Mouse (Mus musculus): ENCODE measurements around the gene Tspyl3. TPM values are rescaled to one million over a fixed set of nuclear protein-coding genes. Genes with fewer than 3 reads are reported as not detected.

Gene Tspyl3
- total and polyA plus RNA-seq, 3 experiments = 4.3 to 47.3 (median 9.8) TPM

DNA sequence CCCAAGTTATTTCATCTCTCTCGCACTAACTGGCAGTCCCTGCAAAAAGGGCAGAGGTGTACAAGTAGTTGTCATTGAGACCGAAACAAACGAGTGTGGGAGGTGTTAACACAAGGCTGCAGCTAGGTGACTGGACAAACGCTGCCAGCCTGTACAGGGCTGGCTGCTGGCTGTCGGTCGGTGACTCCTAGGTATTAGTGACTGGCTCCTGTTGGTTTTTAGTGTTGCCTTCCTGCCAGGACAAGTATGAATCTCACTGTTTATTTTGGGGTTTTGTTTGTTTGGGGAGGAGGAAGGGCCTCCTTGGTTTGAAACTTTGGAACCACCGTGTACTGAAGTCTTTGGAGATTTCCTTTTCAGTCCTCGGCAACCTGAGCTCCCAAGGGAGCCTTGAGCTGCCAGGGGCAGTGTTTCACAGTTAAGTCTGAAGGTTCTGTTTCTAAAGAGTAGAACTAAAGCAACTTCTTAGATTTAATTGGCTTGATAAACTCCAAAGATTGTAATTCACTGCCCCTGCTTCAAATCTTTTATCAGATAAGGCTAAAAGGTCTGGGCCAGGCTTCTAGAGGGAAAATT is 49.2 kb downstream of the Tspyl3 start:
- TF ChIP-seq ZMIZ1 (IDR thresholded peaks at IDR 0.05; ENCODE audit: low read depth, low read length) = no peak
- no peak for TF ChIP-seq JUND (IDR thresholded peaks at IDR 0.05; ENCODE audit: low read depth, low read length)
- no peak for TF ChIP-seq CTCF (IDR thresholded peaks at IDR 0.05 in 2 of 3, conservative IDR thresholded peaks at IDR 0.05 in 1 of 3; ENCODE audit: control insufficient read depth in 1 of 3, insufficient read depth in 1 of 3, low read depth in 2 of 3, low read length in 3 of 3, poor library complexity in 1 of 3, severe bottlenecking in 1 of 3)
- TF ChIP-seq TAL1 (IDR thresholded peaks at IDR 0.05; ENCODE audit: low read length) = no peak
- TF ChIP-seq RCOR1 (IDR thresholded peaks at IDR 0.05; ENCODE audit: low read depth, low read length) = no peak
- TF ChIP-seq MAFK (IDR thresholded peaks at IDR 0.05; ENCODE audit: borderline replicate concordance, low read depth, low read length) = no peak
- no peak for TF ChIP-seq HCFC1 (IDR thresholded peaks at IDR 0.05; ENCODE audit: low read depth, low read length)
- no peak for TF ChIP-seq POLR2AphosphoS2 (IDR thresholded peaks at IDR 0.05; ENCODE audit: low read length)
- TF ChIP-seq BHLHE40 (IDR thresholded peaks at IDR 0.05; ENCODE audit: borderline replicate concordance, low read depth, low read length) = no peak
- no peak for TF ChIP-seq ZNF384 (IDR thresholded peaks at IDR 0.05; ENCODE audit: low read depth, low read length)
- no peak for TF ChIP-seq NRF1 (IDR thresholded peaks at IDR 0.05; ENCODE audit: insufficient read depth, low read depth, low read length, poor library complexity, severe bottlenecking)
- TF ChIP-seq CHD2 (IDR thresholded peaks at IDR 0.05; ENCODE audit: low read length) = no peak
- no peak for TF ChIP-seq TBP (IDR thresholded peaks at IDR 0.05; ENCODE audit: low read depth, low read length)
- H3K79me2 ChIP-seq (ENCODE audit: control insufficient read depth, insufficient read depth, low read length, poor library complexity) = peaks cover 2% of the 10 kb centered on the region; the same call in 1 of the 2 replicates
- H3K9me3 ChIP-seq (replicated peaks; ENCODE audit: insufficient read depth, low read length) = no peaks in the 10 kb centered on the region
- no peaks in the 10 kb centered on the region for H3K27me3 ChIP-seq (ENCODE audit: control insufficient read depth in 1 of 2, insufficient read depth in 2 of 2, low read length in 2 of 2)
- H3K27ac ChIP-seq (ENCODE audit: control insufficient read depth, low read depth, low read length) = no peak overlapping the region
- no peak overlapping the region for H3K9ac ChIP-seq (ENCODE audit: control insufficient read depth, low read depth, low read length, poor library complexity, severe bottlenecking)
- DNase-seq (ENCODE audit: low read depth, low spot score) = no peak
- no peaks in the 10 kb centered on the region for H3K4me1 ChIP-seq (ENCODE audit: control insufficient read depth in 1 of 2, insufficient read depth in 2 of 2, low read length in 2 of 2)
- H3K36me3 ChIP-seq (ENCODE audit: control insufficient read depth in 1 of 2, insufficient read depth in 2 of 2, low read length in 2 of 2) = no peaks in the 10 kb centered on the region
- no peak overlapping the region for H3K4me3 ChIP-seq (ENCODE audit: control insufficient read depth in 1 of 2, insufficient read depth in 1 of 2, low read depth in 2 of 2, low read length in 2 of 2)

Other genes with a start within 250 kb of the Tspyl3 start
- gene Pdrg1, start 210.0 kb downstream of the Tspyl3 start, total RNA-seq (2012; rRNA removed) = 48.3 and 62.2 TPM in 2 replicates
- 10 to 100 TPM in 1 of 2 experiments, not detected in 1; 67.2 TPM for gene Pdrg1, start 210.0 kb downstream of the Tspyl3 start, polyA plus RNA-seq (2012; ENCODE audit: insufficient read depth in 1 of 2, insufficient read length in 2 of 2, low read depth in 1 of 2, low replicate concordance in 2 of 2, missing spikeins in 1 of 2)
- gene Xkr7, start 193.6 kb downstream of the Tspyl3 start, total RNA-seq (2012; rRNA removed) = not detected in 2 replicates
- gene Xkr7, start 193.6 kb downstream of the Tspyl3 start, polyA plus RNA-seq (2012; ENCODE audit: insufficient read depth in 1 of 2, insufficient read length in 2 of 2, low read depth in 1 of 2, low replicate concordance in 2 of 2, missing spikeins in 1 of 2) = not detected
- not detected in 2 replicates for gene Ccm2l, start 159.5 kb downstream of the Tspyl3 start, total RNA-seq (2012; rRNA removed)
- gene Ccm2l, start 159.5 kb downstream of the Tspyl3 start, polyA plus RNA-seq (2012; ENCODE audit: insufficient read depth in 1 of 2, insufficient read length in 2 of 2, low read depth in 1 of 2, low replicate concordance in 2 of 2, missing spikeins in 1 of 2) = not detected
- gene Hck, start 117.0 kb downstream of the Tspyl3 start, total RNA-seq (2012; rRNA removed) = not detected in 2 replicates
- not detected for gene Hck, start 117.0 kb downstream of the Tspyl3 start, polyA plus RNA-seq (2012; ENCODE audit: insufficient read depth in 1 of 2, insufficient read length in 2 of 2, low read depth in 1 of 2, low replicate concordance in 2 of 2, missing spikeins in 1 of 2)
- gene Tm9sf4, start 64.1 kb downstream of the Tspyl3 start, total RNA-seq (2012; rRNA removed) = 16.1 and 16.8 TPM in 2 replicates
- gene Tm9sf4, start 64.1 kb downstream of the Tspyl3 start, polyA plus RNA-seq (2012; ENCODE audit: insufficient read depth in 1 of 2, insufficient read length in 2 of 2, low read depth in 1 of 2, low replicate concordance in 2 of 2, missing spikeins in 1 of 2) = 100 to 1,000 TPM in 1 of 2 experiments, 10 to 100 TPM in 1; 29.8 to 269 TPM
- gene Plagl2, start 16.0 kb upstream of the Tspyl3 start, total RNA-seq (2012; rRNA removed) = 5.9 and 6.0 TPM in 2 replicates
- 10 to 100 TPM in 1 of 2 experiments, not detected in 1; 34.4 TPM for gene Plagl2, start 16.0 kb upstream of the Tspyl3 start, polyA plus RNA-seq (2012; ENCODE audit: insufficient read depth in 1 of 2, insufficient read length in 2 of 2, low read depth in 1 of 2, low replicate concordance in 2 of 2, missing spikeins in 1 of 2)
- 20.2 and 20.5 TPM in 2 replicates for gene Pofut1, start 16.1 kb upstream of the Tspyl3 start, total RNA-seq (2012; rRNA removed)
- gene Pofut1, start 16.1 kb upstream of the Tspyl3 start, polyA plus RNA-seq (2012; ENCODE audit: insufficient read depth in 1 of 2, insufficient read length in 2 of 2, low read depth in 1 of 2, low replicate concordance in 2 of 2, missing spikeins in 1 of 2) = 10 to 100 TPM in 1 of 2 experiments, not detected in 1; 28.7 TPM
- gene Kif3b, start 66.0 kb upstream of the Tspyl3 start, total RNA-seq (2012; rRNA removed) = 10.0 and 11.0 TPM in 2 replicates
- 10 to 100 TPM; 17.9 to 34.2 TPM for gene Kif3b, start 66.0 kb upstream of the Tspyl3 start, polyA plus RNA-seq (2012; ENCODE audit: insufficient read depth in 1 of 2, insufficient read length in 2 of 2, low read depth in 1 of 2, low replicate concordance in 2 of 2, missing spikeins in 1 of 2)
- 15.2 and 20.6 TPM in 2 replicates for gene Asxl1, start 120.4 kb upstream of the Tspyl3 start, total RNA-seq (2012; rRNA removed)
- gene Asxl1, start 120.4 kb upstream of the Tspyl3 start, polyA plus RNA-seq (2012; ENCODE audit: insufficient read depth in 1 of 2, insufficient read length in 2 of 2, low read depth in 1 of 2, low replicate concordance in 2 of 2, missing spikeins in 1 of 2) = 10 to 100 TPM in 1 of 2 experiments, not detected in 1; 35.5 TPM